Comparison of ENCODE assay signal across 14 mouse cellular contexts in the genomic region with DNA sequence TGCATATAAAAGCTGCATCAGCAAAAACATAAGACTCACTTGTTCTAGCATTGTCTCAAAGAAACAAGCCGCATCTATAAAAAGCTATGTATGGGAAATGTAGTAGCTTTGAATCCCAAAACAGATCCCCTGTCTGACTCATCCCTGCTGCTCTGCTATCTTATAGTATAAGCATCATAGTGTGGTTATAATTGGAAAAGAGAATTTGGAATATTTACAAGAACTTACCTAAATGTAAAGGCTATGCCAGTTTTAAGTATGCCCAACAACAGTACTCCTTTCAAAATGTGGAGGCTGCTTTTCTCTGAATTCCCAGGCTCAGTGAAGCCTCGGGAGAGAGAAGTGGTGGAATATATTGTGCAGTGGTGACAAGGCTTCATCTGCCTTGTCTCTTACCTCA.
"Had no signal": no experiment of that assay in that cellular context is flagged by ENCODE, and none has a peak within 500 bp of the region (broad histone marks: within the 10 kb centered on the region; RNA-seq: fewer than 3 reads in every experiment).

No protein-coding gene starts in this region.

- H3K4me2 ChIP-seq: limb, embryonic 12.5 days; liver, embryonic 13.5 days; lung, embryonic 15.5 days; midbrain, embryonic 12.5 days; neural tube, embryonic 13.5 days; stomach, embryonic 15.5 days had no signal

- H3K27me3 ChIP-seq: limb, embryonic 12.5 days; liver, embryonic 13.5 days; lung, embryonic 15.5 days; midbrain, embryonic 12.5 days; neural tube, embryonic 13.5 days; stomach, embryonic 15.5 days had no signal

- H3K4me3 ChIP-seq: limb, embryonic 12.5 days; liver, embryonic 13.5 days; lung, embryonic 15.5 days; midbrain, embryonic 12.5 days; neural tube, embryonic 13.5 days; stomach, embryonic 15.5 days had no signal

- ATAC-seq: intestine, embryonic 16.5 days; liver, postnatal 0 days; midbrain, embryonic 16.5 days had no signal

- H3K4me1 ChIP-seq: limb, embryonic 12.5 days; liver, embryonic 13.5 days; lung, embryonic 15.5 days; midbrain, embryonic 12.5 days; neural tube, embryonic 13.5 days; stomach, embryonic 15.5 days had no signal

- H3K9me3 ChIP-seq: limb, embryonic 12.5 days; liver, embryonic 13.5 days; lung, embryonic 15.5 days; midbrain, embryonic 12.5 days; neural tube, embryonic 13.5 days; stomach, embryonic 15.5 days had no signal

- DNase-seq: kidney, adult 2 months; kidney, postnatal 25 days; liver; liver, embryonic 13.5 days; liver, postnatal 0 days; spleen, adult 18-20 months; thymus, postnatal 36 days had no signal

- H3K36me3 ChIP-seq: limb, embryonic 12.5 days; liver, embryonic 13.5 days; lung, embryonic 15.5 days; midbrain, embryonic 12.5 days; neural tube, embryonic 13.5 days; stomach, embryonic 15.5 days had no signal

- H3K9ac ChIP-seq: limb, embryonic 12.5 days; liver, embryonic 13.5 days; liver, postnatal 0 days; lung, embryonic 15.5 days; midbrain, embryonic 12.5 days; neural tube, embryonic 13.5 days; stomach, embryonic 15.5 days had no signal

- H3K27ac ChIP-seq: limb, embryonic 12.5 days; liver, embryonic 13.5 days; lung, embryonic 15.5 days; midbrain, embryonic 12.5 days; neural tube, embryonic 13.5 days; stomach, embryonic 15.5 days had no signal
